Mouse (Mus musculus): ENCODE measurements at regions not wholly inside any gene's neighbourhood (a gene's known extent, or its start where the extent isn't known, plus 50 kb on each side); places are given as distances from the start of the nearest gene placed in this dataset.

- ATAC-seq (ENCODE audit: poor library complexity, severe bottlenecking): no peak
Observed at GRCm38 (mm10) chr13:112000293-112000665, 191.5 kb upstream of the Map3k1 start.

- peak; percentile 50 for ATAC-seq (ENCODE audit: poor library complexity, severe bottlenecking)
Observed at GRCm38 (mm10) chr13:112000696-112001095, 191.9 kb upstream of the Map3k1 start.

- ATAC-seq (ENCODE audit: poor library complexity, severe bottlenecking): peak; percentile 65
Observed at GRCm38 (mm10) chr13:112001155-112002025, 192.6 kb upstream of the Map3k1 start.

GRCm38 (mm10) chr13:112002661-112003347 is 194.0 kb upstream of the Map3k1 start:
- 0 out of 2 replicates have a peak, but pooled peaks have one; percentile 25 for ATAC-seq (ENCODE audit: poor library complexity, severe bottlenecking)

GRCm38 (mm10) chr13:112003445-112003844 is 194.7 kb upstream of the Map3k1 start:
- ATAC-seq (ENCODE audit: poor library complexity, severe bottlenecking): no peak

GRCm38 (mm10) chr13:112004126-112004525 is 195.3 kb upstream of the Map3k1 start:
- peak; percentile 34 for ATAC-seq (ENCODE audit: poor library complexity, severe bottlenecking)

GRCm38 (mm10) chr13:112005421-112005820 is 196.6 kb upstream of the Map3k1 start:
- ATAC-seq (ENCODE audit: poor library complexity, severe bottlenecking): no peak

- no peak for ATAC-seq (ENCODE audit: poor library complexity, severe bottlenecking)
Observed at GRCm38 (mm10) chr13:112008806-112009205, 200.0 kb upstream of the Map3k1 start.

- ATAC-seq (ENCODE audit: poor library complexity, severe bottlenecking): no peak
Observed at GRCm38 (mm10) chr13:112009288-112009687, 200.5 kb upstream of the Map3k1 start.

- ATAC-seq (ENCODE audit: poor library complexity, severe bottlenecking): no peak
Observed at GRCm38 (mm10) chr13:112010464-112010863, 201.7 kb upstream of the Map3k1 start.

- peak; percentile 62 for ATAC-seq (ENCODE audit: poor library complexity, severe bottlenecking)
Observed at GRCm38 (mm10) chr13:112012640-112013039, 203.8 kb upstream of the Map3k1 start.

- no peak for ATAC-seq (ENCODE audit: poor library complexity, severe bottlenecking)
Observed at GRCm38 (mm10) chr13:112015083-112015482, 206.3 kb upstream of the Map3k1 start.

- ATAC-seq (ENCODE audit: poor library complexity, severe bottlenecking): no peak
Observed at GRCm38 (mm10) chr13:112016280-112016679, 207.5 kb upstream of the Map3k1 start.

- peak; percentile 67 for ATAC-seq (ENCODE audit: poor library complexity, severe bottlenecking)
Observed at GRCm38 (mm10) chr13:112018497-112019281, 209.9 kb upstream of the Map3k1 start.

GRCm38 (mm10) chr13:112019575-112019974 is 210.8 kb upstream of the Map3k1 start:
- peak; percentile 75 for ATAC-seq (ENCODE audit: poor library complexity, severe bottlenecking)

- no peak for ATAC-seq (ENCODE audit: poor library complexity, severe bottlenecking)
Observed at GRCm38 (mm10) chr13:112023171-112023570, 214.4 kb upstream of the Map3k1 start.

GRCm38 (mm10) chr13:112024667-112025585 is 216.1 kb upstream of the Map3k1 start:
- ATAC-seq (ENCODE audit: poor library complexity, severe bottlenecking): peak; percentile 33

GRCm38 (mm10) chr13:112025586-112025950 is 216.8 kb upstream of the Map3k1 start:
- no peak for ATAC-seq (ENCODE audit: poor library complexity, severe bottlenecking)

GRCm38 (mm10) chr13:112027736-112028135 is 218.9 kb upstream of the Map3k1 start:
- ATAC-seq (ENCODE audit: poor library complexity, severe bottlenecking): no peak

- no peak for ATAC-seq (ENCODE audit: poor library complexity, severe bottlenecking)
Observed at GRCm38 (mm10) chr13:112031061-112031460, 222.3 kb upstream of the Map3k1 start.

All from megakaryocyte, adult 5-6 weeks (primary cell).